Comparison of ENCODE assay signal across 26 mouse cellular contexts in genomic region chr13:45672628-45673027, GRCm38 (mm10).
DNase-seq lines count a peak whose midpoint lies in the region; TF ChIP-seq lines count a peak whose summit lies in the region.
"Had no signal": no experiment of that assay in that cellular context is flagged by ENCODE, and none has a peak within 500 bp of the region (broad histone marks: within the 10 kb centered on the region; RNA-seq: fewer than 3 reads in every experiment).

No protein-coding gene starts in this region.

- no peak for DNase-seq in gastrocnemius, adult 2 months
- DNase-seq in gastrocnemius, postnatal 36 days, result no peak
- DNase-seq in CH12.LX (ENCODE audit: extremely low read depth) (no peak), MEL (ENCODE audit: low read depth, low spot score) (peak; percentile 20)
- DNase-seq in brain, embryonic 14.5 days (ENCODE audit: low read depth), result peak; percentile 43
- no peak for DNase-seq in cerebellum, adult 8-10 months
- no peak for DNase-seq in cerebellum, postnatal 4 days (ENCODE audit: low spot score in 2 of 2)
- DNase-seq in hindbrain, embryonic 10.5 days (ENCODE audit: low spot score), result no peak
- DNase-seq: adrenal gland, adult 8-10 months; adrenal gland, postnatal 25 days; cerebellum, adult 18-20 months; cerebellum, adult 9-11 months; cerebellum, postnatal 25 days; embryo, embryonic 11 days; heart, adult 11 months; heart, postnatal 10 days; heart, postnatal 4 days; kidney, adult 2 months had no signal

- H3K9me3 ChIP-seq in CH12.LX (replicated peaks; ENCODE audit: low read length) (no peaks in the 10 kb centered on the region), MEL (replicated peaks; ENCODE audit: insufficient read depth, low read length) (no peaks in the 10 kb centered on the region)
- H3K9me3 ChIP-seq in hindbrain, embryonic 10.5 days, result no peaks in the 10 kb centered on the region
- H3K9me3 ChIP-seq: embryonic facial prominence, embryonic 10.5 days; embryonic facial prominence, embryonic 13.5 days; forebrain, embryonic 10.5 days; forebrain, embryonic 13.5 days; heart, embryonic 12.5 days; heart, embryonic 15.5 days; hindbrain, embryonic 12.5 days; hindbrain, embryonic 15.5 days had no signal

- in situ Hi-C loops in CH12.LX (cut with MboI; ENCODE audit: low pct_ligation_motif_present, low pct_unique_long_range_greater_than_20kb, low sequenced_read_pairs), result no loop called here

- no peak overlapping the region for H3K4me2 ChIP-seq in CH12.LX (ENCODE audit: insufficient read depth, low read depth, poor library complexity, severe bottlenecking)
- H3K4me2 ChIP-seq: embryonic facial prominence, embryonic 13.5 days; forebrain, embryonic 13.5 days; heart, embryonic 12.5 days; heart, embryonic 15.5 days; hindbrain, embryonic 12.5 days; hindbrain, embryonic 15.5 days had no signal

- WGBS in hindbrain, embryonic 10.5 days, result 43% methylated on average over 2 of the region's 2 CpGs

- no peak for TF ChIP-seq POLR2A in CH12.LX (IDR thresholded peaks at IDR 0.05; ENCODE audit: low read depth, low read length)
- TF ChIP-seq POLR2A in MEL (IDR thresholded peaks at IDR 0.05; ENCODE audit: control insufficient read depth in 1 of 2, insufficient read depth in 1 of 2, low read depth in 1 of 2, low read length in 2 of 2, poor library complexity in 1 of 2), result no peak
- no peak for TF ChIP-seq POLR2A in brain, embryonic 14.5 days (IDR thresholded peaks at IDR 0.05; ENCODE audit: borderline replicate concordance, extremely low read depth, insufficient read depth, insufficient read length, poor library complexity, severe bottlenecking)

- intact Hi-C loops in gastrocnemius, adult 2 months (cut with DNase I), result no loop called here
- intact Hi-C loops in gastrocnemius, postnatal 36 days (cut with DNase I), result no loop called here

- H3K9ac ChIP-seq in CH12.LX (ENCODE audit: insufficient read depth, low read depth) (no peak overlapping the region), MEL (ENCODE audit: control insufficient read depth, low read depth, low read length, poor library complexity, severe bottlenecking) (no peak overlapping the region)
- H3K9ac ChIP-seq: embryonic facial prominence, embryonic 13.5 days; forebrain, embryonic 13.5 days; heart, embryonic 12.5 days; heart, embryonic 15.5 days; hindbrain, embryonic 12.5 days; hindbrain, embryonic 15.5 days had no signal

- dilution Hi-C loops in CH12.LX (cut with MboI; ENCODE audit: extremely low pct_ligation_motif_present, extremely low pct_unique_long_range_greater_than_20kb, low sequenced_read_pairs), result no loop called here

- peaks cover 7 to 66% of the 10 kb centered on the region in 2 experiments for H3K36me3 ChIP-seq in CH12.LX (replicated peaks in 1 of 2; ENCODE audit: control insufficient read depth in 1 of 2, insufficient read depth in 1 of 2, low read length in 1 of 2)
- no peaks in the 10 kb centered on the region for H3K36me3 ChIP-seq in MEL (ENCODE audit: control insufficient read depth in 1 of 2, insufficient read depth in 2 of 2, low read length in 2 of 2)
- no peaks in the 10 kb centered on the region for H3K36me3 ChIP-seq in hindbrain, embryonic 10.5 days
- H3K36me3 ChIP-seq: embryonic facial prominence, embryonic 10.5 days; embryonic facial prominence, embryonic 13.5 days; forebrain, embryonic 10.5 days; heart, embryonic 12.5 days; heart, embryonic 15.5 days; hindbrain, embryonic 12.5 days; hindbrain, embryonic 15.5 days had no signal

- H3K27me3 ChIP-seq in CH12.LX (replicated peaks) (no peaks in the 10 kb centered on the region), MEL (ENCODE audit: control insufficient read depth in 1 of 2, insufficient read depth in 2 of 2, low read length in 2 of 2) (no peaks in the 10 kb centered on the region)
- H3K27me3 ChIP-seq in hindbrain, embryonic 10.5 days (ENCODE audit: insufficient read depth, poor library complexity, severe bottlenecking), result no peaks in the 10 kb centered on the region
- H3K27me3 ChIP-seq: embryonic facial prominence, embryonic 13.5 days; forebrain, embryonic 13.5 days; heart, embryonic 12.5 days; heart, embryonic 15.5 days; hindbrain, embryonic 12.5 days; hindbrain, embryonic 15.5 days had no signal

- peaks cover 0 to 34% of the 10 kb centered on the region in 2 experiments; a peak in 2 of 4 replicates for H3K4me1 ChIP-seq in CH12.LX (ENCODE audit: control insufficient read depth in 1 of 2, insufficient read depth in 2 of 2)
- no peaks in the 10 kb centered on the region for H3K4me1 ChIP-seq in MEL (ENCODE audit: control insufficient read depth in 1 of 2, insufficient read depth in 2 of 2, low read length in 2 of 2)
- H3K4me1 ChIP-seq in hindbrain, embryonic 10.5 days (replicated peaks), result no peaks in the 10 kb centered on the region
- H3K4me1 ChIP-seq: forebrain, embryonic 10.5 days; forebrain, embryonic 13.5 days; hindbrain, embryonic 12.5 days; hindbrain, embryonic 15.5 days had no signal

- TF ChIP-seq EP300 in CH12.LX (IDR thresholded peaks at IDR 0.05; ENCODE audit: low read length) (no peak), MEL (IDR thresholded peaks at IDR 0.05; ENCODE audit: low read depth in 1 of 2, low read length in 2 of 2) (no peak)

- no peak for TF ChIP-seq CTCF in gastrocnemius, adult 2 months (IDR thresholded peaks at IDR 0.05)
- TF ChIP-seq CTCF in CH12.LX (conservative IDR thresholded peaks at IDR 0.05 in 1 of 2, IDR thresholded peaks at IDR 0.05 in 1 of 2; ENCODE audit: low read depth in 2 of 2, low read length in 2 of 2) (no peak), MEL (IDR thresholded peaks at IDR 0.05 in 2 of 3, conservative IDR thresholded peaks at IDR 0.05 in 1 of 3; ENCODE audit: control insufficient read depth in 1 of 3, insufficient read depth in 1 of 3, low read depth in 2 of 3, low read length in 3 of 3, poor library complexity in 1 of 3, severe bottlenecking in 1 of 3) (no peak)
- TF ChIP-seq CTCF in brain, embryonic 14.5 days (IDR thresholded peaks at IDR 0.05; ENCODE audit: borderline replicate concordance, extremely low read depth, insufficient read depth, insufficient read length), result no peak

- TF ChIP-seq RAD21 in CH12.LX (IDR thresholded peaks at IDR 0.05; ENCODE audit: low read depth, low read length), result no peak
- TF ChIP-seq RAD21 in MEL (IDR thresholded peaks at IDR 0.05; ENCODE audit: low read depth, low read length), result no peak

- peak overlapping the region; percentile 66; the same call in 1 of the 2 replicates for H3K27ac ChIP-seq in gastrocnemius, adult 2 months
- no peak overlapping the region for H3K27ac ChIP-seq in CH12.LX (ENCODE audit: insufficient read depth, low read depth)
- H3K27ac ChIP-seq in MEL (ENCODE audit: control insufficient read depth, low read depth, low read length), result no peak overlapping the region
- H3K27ac ChIP-seq in hindbrain, embryonic 10.5 days, result no peak overlapping the region
- H3K27ac ChIP-seq: embryonic facial prominence, embryonic 10.5 days; embryonic facial prominence, embryonic 13.5 days; forebrain, embryonic 10.5 days; forebrain, embryonic 13.5 days; heart, embryonic 15.5 days; hindbrain, embryonic 12.5 days; hindbrain, embryonic 15.5 days had no signal

- H3K79me2 ChIP-seq in CH12.LX (replicated peaks; ENCODE audit: control insufficient read depth, extremely low read depth, insufficient read depth, poor library complexity, severe bottlenecking), result peaks cover 16% of the 10 kb centered on the region; the same call in 1 of the 2 replicates
- H3K79me2 ChIP-seq in MEL (ENCODE audit: control insufficient read depth, insufficient read depth, low read length, poor library complexity), result no peaks in the 10 kb centered on the region

- H3K4me3 ChIP-seq in gastrocnemius, adult 2 months, result no peak overlapping the region
- H3K4me3 ChIP-seq in CH12.LX (replicated peaks in 1 of 3; ENCODE audit: low read depth in 2 of 3, low read length in 2 of 3, poor library complexity in 1 of 3) (no peak overlapping the region), MEL (ENCODE audit: control insufficient read depth in 1 of 2, insufficient read depth in 1 of 2, low read depth in 2 of 2, low read length in 2 of 2) (no peak overlapping the region)
- H3K4me3 ChIP-seq in hindbrain, embryonic 10.5 days, result no peak overlapping the region
- H3K4me3 ChIP-seq: embryonic facial prominence, embryonic 10.5 days; embryonic facial prominence, embryonic 13.5 days; forebrain, embryonic 10.5 days; forebrain, embryonic 13.5 days; heart, embryonic 12.5 days; heart, embryonic 15.5 days; hindbrain, embryonic 12.5 days; hindbrain, embryonic 15.5 days had no signal

TF ChIP-seq in CH12.LX, 34 proteins besides CTCF, POLR2A, EP300 and RAD21:
- TF ChIP-seq SMC3 (IDR thresholded peaks at IDR 0.05; ENCODE audit: low read depth, low read length), result no peak
- TF ChIP-seq ZMIZ1 (IDR thresholded peaks at IDR 0.05; ENCODE audit: low read depth, low read length), result no peak
- peak; percentile 89 for TF ChIP-seq ZKSCAN1 (IDR thresholded peaks at IDR 0.05; ENCODE audit: borderline replicate concordance, low read depth, low read length)
- TF ChIP-seq KAT2A (IDR thresholded peaks at IDR 0.05; ENCODE audit: insufficient replicate concordance, low read length), result no peak
- TF ChIP-seq MXI1 (IDR thresholded peaks at IDR 0.05; ENCODE audit: low read depth, low read length), result no peak

TF ChIP-seq in MEL, 35 proteins besides CTCF, POLR2A, EP300 and RAD21:
- TF ChIP-seq SIN3A (IDR thresholded peaks at IDR 0.05; ENCODE audit: low read length), result no peak
- no peak for TF ChIP-seq ZC3H11A (IDR thresholded peaks at IDR 0.05; ENCODE audit: low read depth, low read length)
- no peak for TF ChIP-seq TBP (IDR thresholded peaks at IDR 0.05; ENCODE audit: low read depth, low read length)
- TF ChIP-seq MAZ (IDR thresholded peaks at IDR 0.05; ENCODE audit: low read depth, low read length), result no peak
- no peak for TF ChIP-seq E2F4 (IDR thresholded peaks at IDR 0.05; ENCODE audit: borderline replicate concordance, low read depth, low read length)
- TF ChIP-seq ZKSCAN1 (IDR thresholded peaks at IDR 0.05; ENCODE audit: low read depth, low read length), result peak; percentile 89
- TF ChIP-seq ETS1 (IDR thresholded peaks at IDR 0.05; ENCODE audit: low read depth, low read length), result no peak
- no peak for TF ChIP-seq GATA1 (IDR thresholded peaks at IDR 0.05; ENCODE audit: low read depth, low read length)

Comparison
In these comparisons a context has a peak if more than half of its experiments do, and no peak if none do; other contexts are left out.
1. DNase-seq: peak in MEL (single experiment) and brain, embryonic 14.5 days (single experiment); none in gastrocnemius, adult 2 months (single experiment), gastrocnemius, postnatal 36 days (0 of 2), CH12.LX (single experiment), cerebellum, adult 8-10 months (single experiment), cerebellum, postnatal 4 days (0 of 2) and hindbrain, embryonic 10.5 days (single experiment).